Mouse (Mus musculus): ENCODE results near the gene Ssc4d. TPM values are rescaled to one million over a fixed set of nuclear protein-coding genes. Genes with fewer than 3 reads are reported as not detected.

The Ssc4d gene
- total RNA-seq, 2 experiments from 2014 or later = 6.0 TPM; not detected in 1

- no peak for ATAC-seq (replicated peaks; ENCODE audit: low FRiP score, poor library complexity, severe bottlenecking)
Measured at GRCm38 (mm10) chr5:135979904-135980303, 5.6 kb upstream of the Ssc4d start, which contains the start of gene Zp3. Gene Zp3, plus strand, starts transcription at chr5:135980099.

- no peak for ATAC-seq (replicated peaks; ENCODE audit: low FRiP score, poor library complexity, severe bottlenecking)
Measured at GRCm38 (mm10) chr5:135979381-135979780, 5.0 kb upstream of the Ssc4d start.

GRCm38 (mm10) chr5:135975893-135976668 lies 1.8 kb upstream of the Ssc4d start:
- peak; percentile 63 for ATAC-seq (replicated peaks; ENCODE audit: low FRiP score, poor library complexity, severe bottlenecking)

GRCm38 (mm10) chr5:135971876-135972275 lies 2.5 kb downstream of the Ssc4d start:
- no peak for ATAC-seq (replicated peaks; ENCODE audit: low FRiP score, poor library complexity, severe bottlenecking)

- ATAC-seq (replicated peaks; ENCODE audit: low FRiP score, poor library complexity, severe bottlenecking) = no peak
Measured at GRCm38 (mm10) chr5:135970247-135970646, 4.1 kb downstream of the Ssc4d start.

DNA sequence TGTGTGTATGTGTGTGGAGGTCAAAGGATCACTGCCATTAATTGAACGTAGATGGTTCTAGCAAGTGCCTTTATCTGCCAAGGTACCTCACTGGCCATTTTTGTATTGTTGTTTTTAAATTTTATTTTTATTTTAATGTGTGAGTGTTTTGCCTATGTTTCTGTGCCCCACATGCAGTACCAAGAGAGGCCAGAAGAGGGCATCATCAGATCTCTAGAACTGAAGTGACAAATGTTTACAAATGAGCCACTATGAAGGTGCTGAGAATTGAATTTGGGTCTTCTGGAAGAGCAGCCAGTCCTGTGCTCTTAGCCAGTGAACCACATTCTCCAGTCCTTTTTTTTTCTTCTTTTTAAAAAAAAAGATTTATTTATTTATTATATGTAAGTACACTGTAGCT lies 5.5 kb downstream of the Ssc4d start:
- ATAC-seq (replicated peaks; ENCODE audit: low FRiP score, poor library complexity, severe bottlenecking) = peak; percentile 57; the same call in 1 of the 2 replicates

DNA sequence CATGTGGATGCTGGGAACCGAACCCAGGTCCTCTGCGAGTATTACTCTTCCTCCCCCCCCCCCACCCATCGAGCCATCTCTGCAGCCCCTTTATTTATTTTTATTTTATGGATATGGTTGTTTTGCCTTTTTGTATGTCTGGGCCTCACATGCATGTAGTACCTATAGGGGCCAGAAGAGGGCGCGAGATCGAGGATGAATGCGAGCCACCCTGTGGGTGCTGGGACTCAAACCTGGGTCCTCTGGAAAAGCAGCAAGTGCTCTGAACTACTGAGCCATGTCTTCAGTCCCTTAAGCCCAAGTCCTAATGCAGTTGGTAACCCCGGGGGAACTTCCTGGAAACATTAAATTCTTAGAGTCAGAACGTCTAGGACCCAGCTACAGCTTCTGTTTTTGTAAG lies 7.5 kb downstream of the Ssc4d start:
- ATAC-seq (replicated peaks; ENCODE audit: low FRiP score, poor library complexity, severe bottlenecking) = no peak

- ATAC-seq (replicated peaks; ENCODE audit: low FRiP score, poor library complexity, severe bottlenecking) = no peak
Measured at GRCm38 (mm10) chr5:135965501-135965930, 8.8 kb downstream of the Ssc4d start.

DNA sequence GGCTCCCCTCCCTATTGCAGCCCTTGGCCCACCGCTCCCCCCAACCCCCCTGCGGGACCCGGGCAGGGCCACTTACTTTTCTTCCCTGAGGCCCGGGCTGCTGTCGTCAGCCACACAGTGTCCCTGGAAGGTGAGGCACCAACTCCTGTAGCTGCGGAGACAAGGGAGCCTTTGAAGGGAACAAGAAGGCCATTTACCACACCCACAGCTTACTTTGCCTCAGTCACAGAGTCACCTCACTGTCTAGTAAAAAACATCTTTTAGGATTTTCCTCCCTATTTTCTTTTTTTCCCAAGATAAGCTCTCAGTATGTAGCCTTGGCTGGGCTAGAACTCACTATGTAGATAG lies 11.1 kb downstream of the Ssc4d start:
- ATAC-seq (replicated peaks; ENCODE audit: low FRiP score, poor library complexity, severe bottlenecking) = no peak

DNA sequence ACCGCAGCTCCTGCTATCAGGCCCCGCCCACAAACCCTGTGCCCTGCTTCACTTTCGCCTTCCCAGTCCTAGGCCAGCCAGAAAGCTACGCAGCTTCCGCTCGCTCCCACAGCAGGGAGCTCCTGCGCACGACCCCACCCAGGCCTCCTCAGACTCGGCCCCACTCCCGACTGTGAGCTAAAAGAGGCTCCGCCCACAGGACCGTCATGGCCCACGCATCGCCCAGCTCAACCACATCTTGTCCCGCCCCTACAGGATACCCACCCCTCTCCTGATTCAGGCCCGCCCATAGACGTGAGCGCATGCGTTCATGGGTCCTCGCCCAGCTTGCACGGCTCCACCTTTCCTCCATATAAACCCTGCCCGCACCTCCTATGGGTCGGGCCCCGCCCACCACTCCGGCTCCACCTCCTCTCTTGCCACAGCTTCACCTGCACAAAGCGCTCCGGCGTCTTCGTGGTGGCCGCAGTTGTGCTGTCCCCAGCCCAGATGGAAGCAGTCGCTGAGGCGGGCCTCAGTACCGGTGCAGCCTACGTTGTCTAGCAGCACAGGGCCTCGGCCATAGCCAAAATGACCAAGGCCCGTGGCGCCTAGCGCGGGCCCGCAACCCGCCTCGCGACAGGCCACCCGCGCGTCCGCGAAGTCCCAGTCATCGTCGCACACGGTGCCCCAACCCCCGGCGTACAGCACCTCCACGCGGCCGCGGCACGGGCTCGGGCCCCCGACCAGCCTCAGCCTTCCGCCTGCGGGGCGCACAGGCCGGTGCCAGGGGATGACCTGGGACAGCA lies 11.6 kb downstream of the Ssc4d start:
- peak; percentile 88 for ATAC-seq (replicated peaks; ENCODE audit: low FRiP score, poor library complexity, severe bottlenecking)

DNA sequence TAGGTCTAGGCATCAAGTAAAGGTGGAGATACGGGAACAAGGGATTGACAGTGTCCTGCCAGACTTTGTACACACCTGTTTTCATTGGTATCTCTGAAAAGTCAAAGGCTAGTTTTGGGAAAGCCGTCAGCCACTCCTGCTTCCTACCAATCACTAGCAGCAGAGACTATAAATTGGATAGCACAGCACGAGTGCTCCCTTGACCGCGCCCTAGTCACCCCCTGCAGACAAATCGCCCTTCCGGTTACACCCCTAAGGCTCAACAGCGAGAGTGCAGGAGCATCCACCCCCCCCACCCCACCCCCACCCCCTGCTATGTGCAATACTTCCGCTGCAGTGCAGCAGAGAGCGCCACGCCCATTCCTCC lies 12.2 kb downstream of the Ssc4d start:
- ATAC-seq (replicated peaks; ENCODE audit: low FRiP score, poor library complexity, severe bottlenecking) = no peak

DNA sequence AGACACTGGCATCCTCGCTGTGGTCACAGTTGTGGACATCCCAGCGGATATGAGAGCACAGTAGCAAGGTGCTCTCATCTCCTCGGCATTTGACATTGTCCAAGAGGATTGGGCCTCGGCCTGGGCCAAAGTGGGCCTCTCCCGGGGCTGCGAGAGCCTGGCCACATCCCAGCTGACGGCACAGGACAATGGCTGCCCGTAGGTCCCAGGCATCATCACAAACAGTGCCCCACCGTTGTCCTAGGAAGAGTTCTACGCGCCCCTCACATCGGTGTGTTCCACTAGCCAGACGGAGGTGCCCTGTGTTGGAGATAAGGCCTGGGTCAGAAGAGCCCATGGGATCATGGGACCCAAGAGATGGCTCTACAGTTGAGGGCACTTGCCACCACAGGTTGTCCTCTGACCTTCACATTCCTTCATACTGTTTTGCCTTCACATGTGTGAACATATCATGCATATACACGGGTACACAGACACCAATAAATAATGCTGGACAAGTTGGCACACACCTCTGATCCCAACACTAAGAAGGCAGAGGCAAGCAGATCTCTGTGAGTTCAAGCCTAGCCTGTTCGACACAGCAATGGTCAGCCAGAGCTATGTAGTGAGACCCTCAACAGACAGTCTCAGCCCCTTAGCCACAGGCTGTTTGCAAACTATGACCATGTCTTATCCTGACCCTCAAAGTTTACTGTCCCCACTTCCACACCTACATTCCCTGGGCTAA lies 13.3 kb downstream of the Ssc4d start:
- no peak for ATAC-seq (replicated peaks; ENCODE audit: low FRiP score, poor library complexity, severe bottlenecking)

DNA sequence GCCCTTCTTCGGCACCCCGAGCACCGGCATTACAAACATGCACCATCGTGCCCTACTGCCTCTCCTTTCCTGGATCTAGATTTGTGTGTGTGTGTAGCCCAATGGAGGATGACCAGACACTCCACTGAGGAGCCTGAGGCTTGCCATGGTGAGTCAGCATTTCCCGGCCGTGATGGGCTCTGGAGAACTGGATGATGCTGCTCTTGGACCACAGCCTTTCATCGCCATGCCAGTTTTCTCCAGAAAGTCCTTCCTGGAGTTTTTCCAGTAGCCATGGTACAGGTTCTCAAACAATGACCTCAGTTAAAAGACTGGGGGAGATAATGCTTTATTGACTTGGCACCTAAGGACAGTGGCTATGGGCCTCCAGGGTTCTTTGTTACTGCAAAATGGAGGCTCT lies 14.4 kb downstream of the Ssc4d start:
- no peak for ATAC-seq (replicated peaks; ENCODE audit: low FRiP score, poor library complexity, severe bottlenecking)

- no peak for ATAC-seq (replicated peaks; ENCODE audit: low FRiP score, poor library complexity, severe bottlenecking)
Measured at GRCm38 (mm10) chr5:135958367-135958766, 16.0 kb downstream of the Ssc4d start.

DNA sequence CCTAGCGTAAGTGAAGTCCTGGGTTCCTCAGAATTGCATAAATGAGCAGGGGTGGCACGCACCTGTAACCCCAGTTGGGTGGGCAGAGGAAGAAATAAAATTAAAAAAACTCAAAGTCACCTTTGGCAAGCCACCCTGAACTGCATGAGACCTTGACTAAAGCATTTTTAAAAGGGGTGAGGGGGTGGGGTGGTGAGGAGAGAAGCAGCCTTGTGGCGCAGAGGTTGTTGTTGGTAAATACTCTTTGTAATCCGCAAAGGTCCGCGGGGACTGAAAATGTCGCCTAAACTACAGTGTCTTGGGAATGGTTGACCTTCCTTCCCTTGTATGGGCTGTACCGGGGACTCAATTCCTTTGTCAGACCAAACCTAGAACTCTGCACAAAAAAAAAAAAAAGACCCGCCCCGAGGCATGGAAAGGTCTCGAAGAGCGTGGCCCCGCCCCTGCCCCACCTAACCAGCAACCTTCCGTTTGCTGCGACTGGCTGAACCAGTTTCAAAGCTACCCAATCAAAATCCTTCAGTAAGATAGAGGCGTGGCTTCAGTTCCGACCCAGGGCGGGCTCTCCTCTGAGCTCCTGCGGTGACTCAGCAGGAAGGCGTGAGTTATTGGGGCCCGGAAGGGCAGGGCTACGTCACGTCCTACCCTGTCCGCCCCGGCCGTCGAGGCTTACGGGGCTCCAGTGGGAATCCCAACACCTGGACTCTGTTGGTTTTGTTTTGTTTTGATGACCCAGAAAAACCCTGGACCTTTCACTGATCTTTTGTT lies 16.9 kb downstream of the Ssc4d start:
- peak; percentile 86 for ATAC-seq (replicated peaks; ENCODE audit: low FRiP score, poor library complexity, severe bottlenecking)

DNA sequence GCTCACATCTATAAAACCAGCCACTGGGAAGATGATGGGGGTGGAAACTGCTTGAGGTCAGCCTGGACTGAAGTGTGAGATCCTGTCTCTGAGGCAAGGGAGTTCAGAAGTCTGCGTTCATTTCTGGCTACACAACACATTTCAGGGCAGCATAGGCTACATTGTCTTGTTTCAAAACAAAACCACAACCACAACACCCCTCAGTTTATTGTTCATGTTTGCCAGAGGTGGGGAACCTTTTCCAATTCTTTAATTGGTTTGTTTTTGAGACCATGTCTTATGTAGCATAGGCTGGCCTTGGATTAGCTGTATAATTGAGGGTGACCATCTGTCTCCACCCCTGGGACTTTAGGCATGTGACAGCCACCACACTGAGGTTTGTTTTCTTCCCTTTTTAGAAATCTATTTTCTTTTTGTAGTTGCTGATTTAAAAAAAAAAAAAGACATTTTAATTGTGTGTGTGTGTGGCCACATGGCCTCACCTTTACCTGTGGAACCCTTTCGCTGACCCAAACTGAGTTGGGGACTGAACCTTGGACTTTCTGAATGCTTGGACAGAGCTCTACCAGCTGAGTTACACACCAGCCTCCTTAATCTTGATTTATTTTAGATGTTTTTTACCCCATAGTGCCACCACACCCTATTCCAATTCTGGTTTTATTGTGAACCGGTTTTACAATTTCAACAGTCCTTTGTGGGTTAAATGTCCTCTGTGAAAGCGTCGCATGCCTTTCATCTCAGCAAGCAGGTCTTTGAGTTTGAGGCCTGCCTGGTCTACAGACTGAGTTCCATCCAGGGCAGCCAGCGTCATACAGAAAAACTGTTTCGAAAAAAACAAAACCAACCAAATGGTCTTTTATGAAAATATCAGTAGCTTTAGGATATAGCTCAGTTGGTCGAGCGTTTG lies 17.8 kb downstream of the Ssc4d start:
- ATAC-seq (replicated peaks; ENCODE audit: low FRiP score, poor library complexity, severe bottlenecking) = no peak

GRCm38 (mm10) chr5:135952830-135953229 lies 21.5 kb downstream of the Ssc4d start:
- ATAC-seq (replicated peaks; ENCODE audit: low FRiP score, poor library complexity, severe bottlenecking) = no peak

- peak; percentile 23; the same call in 1 of the 2 replicates for ATAC-seq (replicated peaks; ENCODE audit: low FRiP score, poor library complexity, severe bottlenecking)
Measured at GRCm38 (mm10) chr5:135951660-135952059, 22.7 kb downstream of the Ssc4d start.

All from erythroblast, adult 5-6 weeks (primary cell).